Mouse (Mus musculus): ENCODE measurements around the gene Cypt15. TPM values are rescaled to one million over a fixed set of nuclear protein-coding genes. Genes with fewer than 3 reads are reported as not detected.

Cypt15 gene
- polyA plus RNA-seq (2012; ENCODE audit: low replicate concordance), result not detected in 2 replicates

DNA sequence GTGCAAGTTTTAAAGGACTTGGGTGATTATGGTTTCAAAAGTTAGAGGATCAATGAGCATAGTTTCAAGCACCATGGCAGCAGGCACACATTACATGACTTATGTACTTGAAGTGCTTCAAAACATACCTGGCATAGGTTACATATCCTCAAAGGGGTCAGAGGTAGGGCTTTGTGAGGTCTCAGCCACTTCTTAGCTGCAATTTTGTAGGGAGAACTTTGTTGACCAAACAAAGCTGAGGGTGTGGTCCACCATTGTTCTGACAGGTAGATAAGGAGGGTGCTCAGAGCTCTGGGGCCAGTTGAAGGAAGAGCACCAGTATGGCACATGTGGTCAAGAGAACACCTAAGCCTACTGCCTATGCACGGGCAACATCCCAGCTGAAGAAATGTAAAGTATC, at the start of gene Cypt15:
Cypt15 (plus strand) TSS at position 301 of the 400 bp plus-strand sequence.

